Mouse (Mus musculus) sigmoid colon, adult 10 weeks (tissue): Measurements from ENCODE around the gene Vps9d1. TPM values are rescaled to one million over a fixed set of nuclear protein-coding genes. Genes with fewer than 3 reads are reported as not detected.

Experiments
- polyA plus RNA-seq: library from polyadenylated mRNA; stranded (reverse); fragments of 350-450 nt; fragmentation: Illumina TruSeq; extraction: RNeasy Lipid Tissue Mini Kit (QIAGEN cat#74804); gene quantifications from one replicate; pipeline ENCODE4 v1.2.3, GENCODE M21; 2014; ENCODE audit warnings: low read depth, low replicate concordance

Gene Vps9d1
- polyA plus RNA-seq: 1.4 TPM

GRCm38 (mm10) chr8:123254099-123254885 lies at the start of gene Vps9d1, which contains the start of gene Zfp276:
Gene Vps9d1, minus strand, starts transcription at chr8:123254348.
Gene Zfp276, plus strand, starts transcription at chr8:123254195.

GRCm38 (mm10) chr8:123235520-123236497 lies 18.3 kb downstream of the Vps9d1 start, which contains the start of gene Spata2l:
Gene Spata2l, minus strand, starts transcription at chr8:123236233.

GRCm38 (mm10) chr8:123224278-123225266 lies 29.6 kb downstream of the Vps9d1 start, which contains the start of gene Cdk10:
Gene Cdk10, plus strand, starts transcription at chr8:123224842.

GRCm38 (mm10) chr8:123212321-123213117 lies 41.6 kb downstream of the Vps9d1 start, which contains the start of the genes Chmp1a and Spata33:
Gene Chmp1a, minus strand, starts transcription at chr8:123212763.
Gene Spata33, plus strand, starts transcription at chr8:123212832.

Other genes with a start within 250 kb of the Vps9d1 start
- gene Ankrd11, start 212.1 kb downstream of the Vps9d1 start, polyA plus RNA-seq: 66.1 TPM
- gene Spg7, start 191.4 kb downstream of the Vps9d1 start, polyA plus RNA-seq: 26.4 TPM
- gene Rpl13, start 152.0 kb downstream of the Vps9d1 start, polyA plus RNA-seq: 60.1 TPM
- gene Cpne7, start 137.0 kb downstream of the Vps9d1 start, polyA plus RNA-seq: not detected
- not detected for gene Sult5a1, start 96.0 kb downstream of the Vps9d1 start, polyA plus RNA-seq
- 33.6 TPM for gene Dpep1, start 68.1 kb downstream of the Vps9d1 start, polyA plus RNA-seq
- 16.8 TPM for gene Chmp1a, start 41.6 kb downstream of the Vps9d1 start, polyA plus RNA-seq
- gene Spata33, start 41.5 kb downstream of the Vps9d1 start, polyA plus RNA-seq: 0.60 TPM
- gene Cdk10, start 29.5 kb downstream of the Vps9d1 start, polyA plus RNA-seq: 5.6 TPM
- not detected for gene Spata2l, start 18.1 kb downstream of the Vps9d1 start, polyA plus RNA-seq
- 2.1 TPM for gene Zfp276, start 153 bp downstream of the Vps9d1 start, polyA plus RNA-seq
- 0.35 TPM for gene Fanca, start 64.2 kb upstream of the Vps9d1 start, polyA plus RNA-seq
- gene Spire2, start 78.4 kb upstream of the Vps9d1 start, polyA plus RNA-seq: 1.7 TPM
- gene Tcf25, start 119.4 kb upstream of the Vps9d1 start, polyA plus RNA-seq: 295 TPM
- not detected for gene Mc1r, start 152.8 kb upstream of the Vps9d1 start, polyA plus RNA-seq
- gene Tubb3, start 157.1 kb upstream of the Vps9d1 start, polyA plus RNA-seq: 0.85 TPM
- gene Def8, start 169.2 kb upstream of the Vps9d1 start, polyA plus RNA-seq: 1.9 TPM
- 8.0 TPM for gene Afg3l1, start 223.6 kb upstream of the Vps9d1 start, polyA plus RNA-seq